Mouse (Mus musculus): Measurements from ENCODE around the gene Nudt15.

DNA sequence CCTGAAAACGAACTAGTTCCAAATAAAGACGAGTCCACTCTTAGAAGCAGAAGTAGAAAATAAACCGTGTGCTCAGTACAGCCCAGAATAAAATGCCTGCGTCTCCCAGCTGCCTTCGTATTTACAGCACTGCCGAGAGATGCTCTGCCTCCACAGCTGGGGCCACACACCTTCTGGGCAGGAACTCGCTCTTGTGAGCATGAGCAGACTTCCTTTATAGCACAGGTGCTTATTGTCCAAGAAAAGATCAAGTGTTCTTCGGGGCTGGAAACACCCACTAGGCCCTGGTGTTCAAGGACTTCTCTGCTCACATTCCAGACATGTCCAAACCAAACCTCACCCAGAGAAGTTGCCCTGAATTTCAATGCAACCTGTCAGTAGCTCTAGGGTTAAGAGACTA is 77.4 kb downstream of the Nudt15 start:
- TF ChIP-seq CTCF (IDR thresholded peaks at IDR 0.05; ENCODE audit: low read depth, low read length) (no peak), POLR2A (IDR thresholded peaks at IDR 0.05; ENCODE audit: extremely low read depth, insufficient read depth, low read length) (no peak)
